Mouse (Mus musculus) neutrophil, adult 5-6 weeks (primary cell): ENCODE data around the gene 9530003J23Rik. TPM values are rescaled to one million over a fixed set of nuclear protein-coding genes. Genes with fewer than 3 reads are reported as not detected.
"Not testable (repeated sequence)": the region's sequence is repeated elsewhere in the genome, so short reads cannot be mapped to it uniquely, and the experiment has no call there.

ENCODE experiments used
- ATAC-seq: fragments of 151-379, 151-347 bp; 2 replicates; pipeline ENCODE4 v1.8.0; 2017; ENCODE audit warnings: mild to moderate bottlenecking, moderate TSS enrichment; ENCODE audit not compliant: insufficient number of reproducible peaks, poor library complexity, low FRiP score, severe bottlenecking; ENCODE audit errors: extremely low read depth
- total RNA-seq: library from RNA; stranded (forward); fragments of 200-1000 nt; gene quantifications from 2 replicates; pipeline ENCODE4 v1.2.3, GENCODE M21; 2017

9530003J23Rik gene
- not detected in 2 replicates for total RNA-seq

- ATAC-seq, result no peak
Measured at GRCm38 (mm10) chr10:117238603-117239002, at the start of gene 9530003J23Rik. Gene 9530003J23Rik (minus strand): TSS chr10:117238703.

GRCm38 (mm10) chr10:117287226-117287850 lies 48.8 kb upstream of the 9530003J23Rik start:
- ATAC-seq, result no peak

DNA sequence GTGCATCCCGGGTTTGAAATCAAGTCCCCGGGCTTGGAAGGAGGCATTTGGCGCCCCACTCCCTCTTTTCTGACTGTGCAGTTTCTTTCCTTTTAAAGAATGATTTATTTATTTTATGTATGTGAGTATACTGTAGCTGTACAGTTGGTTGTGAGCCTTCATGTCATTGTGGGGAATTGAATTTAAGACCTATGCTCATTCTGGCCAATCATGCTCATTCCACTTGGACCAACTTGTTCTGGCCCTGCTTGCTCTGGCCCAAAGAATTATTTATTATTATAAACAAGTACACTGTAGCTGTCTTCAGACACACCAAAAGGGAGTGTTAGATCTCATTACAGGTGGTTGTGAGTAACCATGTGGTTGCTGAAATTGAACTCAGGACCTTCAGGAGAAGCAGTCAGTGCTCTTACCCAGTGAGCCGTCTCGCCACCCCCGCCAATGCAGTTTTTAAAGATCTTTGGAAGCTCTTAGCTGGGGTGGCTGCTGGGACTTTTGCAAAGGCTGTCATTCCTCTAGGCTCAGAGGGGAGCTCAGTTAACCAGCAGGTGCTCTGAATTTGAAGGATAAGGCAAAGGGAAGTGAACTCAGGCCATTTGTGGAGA lies 48.0 kb upstream of the 9530003J23Rik start:
- ATAC-seq, result no peak

DNA sequence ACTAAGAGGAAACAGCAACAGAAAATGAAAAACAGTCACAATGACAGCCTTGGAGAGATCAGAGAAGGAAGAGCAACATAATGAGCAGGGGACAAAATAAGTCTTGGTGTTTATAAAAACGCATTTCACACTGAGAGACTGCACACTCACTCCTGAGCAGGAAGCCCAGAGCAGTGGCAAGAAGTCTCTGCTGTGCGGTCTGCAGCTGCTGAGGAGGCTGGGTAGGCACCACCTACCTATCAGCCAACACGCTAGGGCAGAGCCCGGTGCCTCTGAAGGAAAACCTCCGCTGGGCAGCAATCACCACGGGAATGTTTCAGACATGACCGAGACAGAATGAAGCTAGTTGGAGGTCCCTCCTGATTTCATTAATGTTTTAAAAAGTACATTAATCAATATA lies 47.1 kb upstream of the 9530003J23Rik start:
- ATAC-seq, result 0 out of 2 replicates have a peak, but pooled peaks have one; percentile 35

GRCm38 (mm10) chr10:117284578-117285520 lies 46.3 kb upstream of the 9530003J23Rik start:
- ATAC-seq, result peak; percentile 25; the same call in 1 of the 2 replicates

DNA sequence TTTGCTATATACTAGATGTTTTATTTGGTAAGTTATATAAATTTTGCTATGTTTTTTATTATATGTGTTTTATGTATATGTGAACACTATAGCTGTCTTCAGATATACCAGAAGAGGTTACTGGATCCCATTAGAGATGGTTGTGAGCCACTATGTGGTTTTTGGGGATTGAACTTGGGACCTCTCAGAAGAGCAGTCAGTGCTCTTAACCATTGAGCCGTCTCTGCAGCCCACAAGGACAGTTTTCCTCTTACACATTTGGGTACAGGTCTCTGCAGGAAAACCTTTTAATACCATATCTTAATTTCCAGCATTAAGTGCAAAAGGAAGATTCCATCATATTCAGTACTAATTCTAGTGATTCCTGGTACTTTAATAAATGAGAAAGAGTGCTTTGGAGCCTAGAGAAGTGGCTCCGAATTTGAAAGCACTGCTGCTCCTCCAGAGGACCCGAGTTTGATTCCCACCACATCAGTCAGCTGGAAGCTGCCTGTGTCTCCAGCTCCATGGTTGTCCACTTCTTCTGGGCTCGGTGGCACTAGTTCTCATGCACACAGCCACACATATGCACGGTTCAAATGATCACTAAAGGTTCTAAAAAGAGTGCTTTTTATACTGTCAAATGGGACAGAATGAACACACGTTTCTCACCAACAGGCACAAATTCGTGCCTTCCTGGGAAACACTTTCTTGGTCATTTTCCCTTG lies 45.5 kb upstream of the 9530003J23Rik start:
- ATAC-seq, result no peak

- not testable (repeated sequence) for ATAC-seq
Measured at GRCm38 (mm10) chr10:117283196-117283595, 44.7 kb upstream of the 9530003J23Rik start.

- ATAC-seq, result no peak
Measured at GRCm38 (mm10) chr10:117282551-117282950, 44.0 kb upstream of the 9530003J23Rik start.

DNA sequence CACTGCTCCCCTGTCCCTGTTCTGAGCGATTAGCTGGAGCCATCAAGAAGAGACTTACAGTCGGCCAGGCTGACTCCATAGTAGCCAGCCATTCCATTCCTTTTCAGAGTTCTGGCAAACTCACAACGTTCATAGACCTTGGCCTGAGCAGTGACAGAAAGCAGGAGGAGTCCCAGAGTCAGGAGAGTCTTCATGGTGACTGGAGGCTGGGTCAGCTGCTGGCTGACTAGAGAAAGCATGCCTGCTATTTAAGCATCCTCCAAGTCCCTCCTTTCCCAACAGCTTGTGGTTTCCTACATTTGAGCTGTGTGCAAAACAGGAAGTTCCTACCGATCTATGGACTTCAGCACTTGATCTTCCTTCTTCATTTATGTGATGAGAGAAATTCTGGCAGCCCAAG lies 43.5 kb upstream of the 9530003J23Rik start, which contains the start of gene Lyz2:
Gene Lyz2 (minus strand): TSS at position 273 of the 400 bp plus-strand sequence.
- ATAC-seq, result peak; percentile 49

- ATAC-seq, result no peak
Measured at GRCm38 (mm10) chr10:117281381-117281920, 42.9 kb upstream of the 9530003J23Rik start.

DNA sequence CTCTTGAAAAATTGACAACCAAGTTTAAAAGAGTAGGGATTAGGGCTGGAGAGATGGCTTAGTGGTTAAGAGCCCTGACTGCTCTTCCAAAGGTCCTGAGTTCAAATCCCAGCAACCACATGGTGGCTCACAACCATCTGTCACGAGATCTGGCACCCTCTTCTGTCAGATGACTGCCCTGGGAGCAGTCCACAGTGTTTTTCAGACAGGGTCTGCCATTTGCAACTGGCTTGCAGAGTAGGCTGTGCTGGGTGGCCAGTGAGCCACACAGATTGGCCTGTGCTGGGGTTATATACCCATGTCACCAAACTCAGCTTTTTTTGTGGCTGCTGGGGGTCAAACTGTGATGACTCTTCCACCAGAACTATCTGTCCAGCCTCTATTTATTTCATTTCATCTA lies 41.5 kb upstream of the 9530003J23Rik start:
- ATAC-seq, result no peak

GRCm38 (mm10) chr10:117278510-117278909 lies 40.0 kb upstream of the 9530003J23Rik start:
- ATAC-seq, result not testable (repeated sequence)

GRCm38 (mm10) chr10:117277779-117278178 lies 39.3 kb upstream of the 9530003J23Rik start:
- ATAC-seq, result not testable (repeated sequence)

- no peak for ATAC-seq
Measured at GRCm38 (mm10) chr10:117275681-117276369, 37.3 kb upstream of the 9530003J23Rik start.

DNA sequence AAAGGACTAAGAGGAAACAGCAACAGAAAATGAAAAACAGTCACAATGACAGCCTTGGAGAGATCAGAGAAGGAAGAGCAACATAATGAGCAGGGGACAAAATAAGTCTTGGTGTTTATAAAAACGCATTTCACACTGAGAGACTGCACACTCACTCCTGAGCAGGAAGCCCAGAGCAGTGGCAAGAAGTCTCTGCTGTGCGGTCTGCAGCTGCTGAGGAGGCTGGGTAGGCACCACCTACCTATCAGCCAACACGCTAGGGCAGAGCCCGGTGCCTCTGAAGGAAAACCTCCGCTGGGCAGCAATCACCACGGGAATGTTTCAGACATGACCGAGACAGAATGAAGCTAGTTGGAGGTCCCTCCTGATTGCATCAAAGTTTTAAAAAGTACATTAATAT lies 36.1 kb upstream of the 9530003J23Rik start:
- peak; percentile 58; the same call in 1 of the 2 replicates for ATAC-seq

DNA sequence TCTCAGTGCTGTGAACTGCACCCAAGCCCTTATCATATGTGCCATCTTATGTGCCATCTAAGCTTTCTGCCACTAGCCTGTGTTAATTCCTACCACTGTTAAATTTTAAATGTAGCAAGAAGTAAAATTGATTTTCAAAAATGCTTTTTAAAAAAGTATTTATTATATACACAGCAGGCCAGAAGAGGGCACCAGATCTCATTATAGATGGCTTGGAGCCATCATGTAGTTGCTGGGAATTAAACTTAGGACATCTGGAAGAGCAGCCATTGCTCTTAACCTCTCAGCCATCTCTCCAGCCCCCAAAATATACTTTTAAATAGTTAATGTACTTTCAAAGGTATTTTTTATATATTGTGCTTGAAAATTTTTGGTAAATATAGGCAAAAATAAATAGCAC lies 33.5 kb upstream of the 9530003J23Rik start:
- no peak for ATAC-seq

GRCm38 (mm10) chr10:117259870-117260269 lies 21.4 kb upstream of the 9530003J23Rik start:
- no peak for ATAC-seq

GRCm38 (mm10) chr10:117235866-117236265 lies 2.6 kb downstream of the 9530003J23Rik start:
- ATAC-seq, result no peak
